Mouse (Mus musculus) liver, postnatal 0 days (tissue): ENCODE measurements around the gene Tbc1d10c. TPM values are rescaled to one million over a fixed set of nuclear protein-coding genes. Genes with fewer than 3 reads are reported as not detected.

ENCODE experiments used
- ATAC-seq: fragments of 200-750 bp; cut with Nextera tagmentation; 2 replicates; pipeline ENCODE4 v1.8.0; 2017; ENCODE audit warnings: mild to moderate bottlenecking, moderate library complexity
- DNase-seq: peaks from one replicate; pipeline ENCODE4 v3.0.0-alpha.2; 2016
- H3K27ac ChIP-seq: fragments of 300-500 bp; sonication (generic); 2 replicates; pipeline ENCODE4 v1.5.1; 2014; ENCODE audit warnings: antibody characterized with exemption, moderate library complexity, mild to moderate bottlenecking, low read depth
- H3K27me3 ChIP-seq: fragments of 300-500 bp; sonication (generic); 2 replicates; pipeline ENCODE4 v1.6.1; 2014; ENCODE audit warnings: low read length, control low read depth, mixed read lengths; ENCODE audit not compliant: insufficient read depth
- H3K36me3 ChIP-seq: fragments of 300-500 bp; sonication (generic); replicated peaks from 2 replicates; pipeline ENCODE4 v1.6.1; 2014; ENCODE audit warnings: mild to moderate bottlenecking, control low read depth, low read length, moderate library complexity, mixed read lengths; ENCODE audit not compliant: insufficient read depth
- H3K4me1 ChIP-seq: fragments of 300-500 bp; sonication (generic); 2 replicates; pipeline ENCODE4 v1.6.1; 2014; ENCODE audit warnings: antibody characterized with exemption, mild to moderate bottlenecking, control low read depth; ENCODE audit not compliant: insufficient read depth
- H3K4me2 ChIP-seq: fragments of 300-500 bp; sonication (generic); 2 replicates; pipeline ENCODE4 v1.6.1; 2014; ENCODE audit warnings: low read depth, mild to moderate bottlenecking, low read length, moderate library complexity, mixed read lengths
- H3K4me3 ChIP-seq: fragments of 300-500 bp; sonication (generic); 2 replicates; pipeline ENCODE4 v1.5.1; 2014; ENCODE audit warnings: low read depth, low read length
- H3K9ac ChIP-seq: fragments of 300-500 bp; sonication (generic); replicated peaks from 2 replicates; pipeline ENCODE4 v1.6.1; 2014; ENCODE audit warnings: mild to moderate bottlenecking, moderate library complexity
- H3K9me3 ChIP-seq: fragments of 300-500 bp; sonication (generic); 2 replicates; pipeline ENCODE4 v1.6.1; 2016; ENCODE audit warnings: mild to moderate bottlenecking, control low read depth, low read length, mixed read lengths
- CTCF ChIP-seq: sonication (generic); IDR thresholded peaks from 2 replicates; pipeline ENCODE4 v1.5.1; 2016; ENCODE audit warnings: antibody characterized with exemption, low read depth
- EP300 ChIP-seq: IDR thresholded peaks from 2 replicates; pipeline ENCODE4 v1.6.1; 2016; ENCODE audit warnings: antibody characterized with exemption, low read depth, mild to moderate bottlenecking
- WGBS: fragments of 180-500 bp; shearing (Covaris S2); extraction: QIAGEN DNeasy Blood & Tissue Kit; methylation state at CpG from one replicate; pipeline ENCODE4 v1.1.7; 2014; ENCODE audit not compliant: insufficient replicate concordance; 5-methylcytosine and 5-hydroxymethylcytosine counted together
- polyA plus RNA-seq: library from polyadenylated mRNA; unstranded; fragments of >200 nt; fragmentation: Nextera tagmentation; extraction: Ambion mirVana; gene quantifications from 2 replicates; pipeline ENCODE4 v1.2.1, GENCODE M21; 2015

Tbc1d10c gene
- 8.4 and 9.9 TPM in 2 replicates for polyA plus RNA-seq

DNA sequence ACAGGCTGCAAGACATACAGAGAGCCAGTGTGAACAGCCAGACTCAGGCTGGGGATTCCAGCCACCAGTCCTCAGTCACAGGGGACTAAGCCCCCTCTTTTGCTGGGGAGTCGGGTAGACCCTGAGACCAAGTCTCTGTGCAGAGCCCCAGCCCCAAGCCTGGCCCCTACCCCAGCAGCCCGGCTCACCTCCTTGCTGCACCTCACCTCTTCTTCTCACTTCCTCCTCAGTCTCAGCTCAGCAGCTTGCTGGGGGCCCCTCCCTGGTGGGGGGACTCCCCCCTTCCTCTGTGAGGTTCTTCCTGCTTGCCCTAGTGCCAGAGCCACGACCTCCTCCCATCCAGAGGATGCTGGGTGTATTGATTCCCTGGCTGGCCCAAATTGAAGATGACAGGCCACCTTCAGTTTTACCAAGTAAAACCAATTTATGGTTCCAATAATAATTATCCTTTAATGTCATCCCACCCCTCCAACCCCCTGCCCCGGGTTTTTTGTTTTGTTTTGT lies at the start of gene Tbc1d10c:
TSS of gene Tbc1d10c (minus strand) at position 454 of the 504 bp plus-strand sequence.
- H3K4me3 ChIP-seq, result peak within 1 kb of the TSS; percentile 88
- ATAC-seq (no peak), DNase-seq (peak; percentile 57)
- H3K9ac ChIP-seq, result peak within 1 kb of the TSS; percentile 93
- TF ChIP-seq CTCF (no peak), EP300 (no peak)
- 29% methylated on average over 4 of the region's 4 CpGs for WGBS
- no peaks in the 10 kb centered on the region for H3K27me3 ChIP-seq
- no peaks in the 10 kb centered on the region for H3K9me3 ChIP-seq
- peak within 1 kb of the TSS; percentile 89 for H3K27ac ChIP-seq
- peaks cover 37% of the 10 kb centered on the region for H3K4me1 ChIP-seq
- peaks cover 27% of the 10 kb centered on the region for H3K36me3 ChIP-seq
- H3K4me2 ChIP-seq, result peak within 1 kb of the TSS; percentile 85

DNA sequence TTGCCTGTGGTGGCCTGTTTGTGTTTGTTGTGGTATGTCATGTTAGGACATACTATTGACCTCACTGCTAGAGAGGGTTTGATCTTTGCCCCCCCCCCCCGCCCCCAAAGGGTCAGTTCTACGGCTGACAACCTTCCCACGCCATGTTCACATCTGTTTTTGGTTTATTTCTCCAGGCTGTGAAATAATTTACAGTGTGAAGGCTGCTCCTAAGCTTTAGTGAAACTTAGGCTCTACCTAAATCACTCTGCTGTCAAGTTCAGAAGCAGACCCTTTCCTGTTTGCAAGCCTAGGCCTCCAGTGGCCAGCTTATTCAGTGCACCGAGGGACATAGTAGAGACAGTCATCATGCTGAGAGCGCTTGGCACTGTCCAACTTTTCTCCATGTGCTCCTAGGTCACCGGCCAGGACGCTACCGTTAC lies 49.2 kb upstream of the Tbc1d10c start:
- no peak for TF ChIP-seq CTCF
- no peak for TF ChIP-seq EP300
- Histone ChIP-seq H3K4me2 (no peak overlapping the region), H3K27ac (peak overlapping the region; percentile 18; the same call in 1 of the 2 replicates), H3K9ac (no peak overlapping the region), H3K4me3 (no peak overlapping the region), H3K36me3 (no peaks in the 10 kb centered on the region), H3K9me3 (no peaks in the 10 kb centered on the region), H3K4me1 (no peaks in the 10 kb centered on the region), H3K27me3 (no peaks in the 10 kb centered on the region)
- WGBS, result 46% methylated on average over 8 of the region's 8 CpGs
- DNase-seq (no peak), ATAC-seq (peak; percentile 93)

DNA sequence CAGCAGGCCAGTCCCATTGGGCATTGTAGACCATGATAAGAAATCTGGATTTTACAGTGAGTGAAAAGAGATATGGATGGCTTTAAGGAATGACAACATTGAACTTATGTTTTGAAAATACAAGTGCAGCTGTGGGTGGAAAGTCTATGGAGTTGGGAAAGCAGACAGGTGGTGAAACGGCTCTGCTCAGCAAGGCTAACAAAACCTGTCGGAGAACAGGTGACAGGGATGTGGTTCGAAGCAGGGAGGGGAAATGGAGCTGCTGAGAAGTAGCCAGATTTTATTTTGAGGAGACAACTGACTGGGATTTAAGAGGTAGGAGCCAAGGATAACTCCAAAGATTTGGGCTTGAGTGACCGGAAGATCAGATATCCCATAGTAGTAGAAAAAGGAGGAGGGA lies 43.5 kb upstream of the Tbc1d10c start:
- ATAC-seq, result no peak
- peaks cover 24% of the 10 kb centered on the region for H3K4me1 ChIP-seq
- H3K36me3 ChIP-seq, result no peaks in the 10 kb centered on the region
- DNase-seq, result no peak
- H3K4me2 ChIP-seq, result no peak overlapping the region
- no peak overlapping the region for H3K27ac ChIP-seq
- H3K9ac ChIP-seq, result no peak overlapping the region
- no peaks in the 10 kb centered on the region for H3K27me3 ChIP-seq
- H3K4me3 ChIP-seq, result no peak overlapping the region
- 70% methylated on average over 4 of the region's 4 CpGs for WGBS
- TF ChIP-seq EP300, result no peak
- TF ChIP-seq CTCF, result no peak
- no peaks in the 10 kb centered on the region for H3K9me3 ChIP-seq

DNA sequence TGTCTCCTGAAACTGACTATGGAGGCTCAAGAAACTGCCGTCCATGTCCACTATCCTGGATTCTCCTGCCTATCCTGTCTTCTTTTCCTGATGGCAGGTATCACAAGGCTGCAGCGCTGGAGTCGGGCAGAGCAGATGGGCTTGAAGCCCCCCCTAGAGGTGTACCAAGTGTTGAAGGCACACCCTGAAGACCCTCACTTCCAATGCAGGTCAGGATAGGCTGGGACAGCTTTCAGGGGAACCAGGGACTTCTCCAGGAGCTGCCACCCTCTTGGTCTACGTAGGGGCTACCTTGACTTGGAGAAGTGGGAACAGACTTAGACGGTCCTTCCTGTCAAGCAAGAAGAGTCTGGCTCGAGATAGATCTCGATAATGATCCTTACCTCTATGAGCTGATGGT lies 41.6 kb upstream of the Tbc1d10c start:
- TF ChIP-seq CTCF (no peak), EP300 (no peak)
- Histone ChIP-seq H3K4me1 (peaks cover 32% of the 10 kb centered on the region), H3K4me3 (peak overlapping the region; percentile 56; the same call in 1 of the 2 replicates), H3K27ac (peak overlapping the region; percentile 97), H3K4me2 (peak overlapping the region; percentile 73), H3K9ac (peak overlapping the region; percentile 64; the same call in 1 of the 2 replicates), H3K27me3 (no peaks in the 10 kb centered on the region), H3K9me3 (no peaks in the 10 kb centered on the region), H3K36me3 (no peaks in the 10 kb centered on the region)
- DNase-seq (no peak), ATAC-seq (no peak)
- WGBS, result 77% methylated on average over 7 of the region's 7 CpGs

DNA sequence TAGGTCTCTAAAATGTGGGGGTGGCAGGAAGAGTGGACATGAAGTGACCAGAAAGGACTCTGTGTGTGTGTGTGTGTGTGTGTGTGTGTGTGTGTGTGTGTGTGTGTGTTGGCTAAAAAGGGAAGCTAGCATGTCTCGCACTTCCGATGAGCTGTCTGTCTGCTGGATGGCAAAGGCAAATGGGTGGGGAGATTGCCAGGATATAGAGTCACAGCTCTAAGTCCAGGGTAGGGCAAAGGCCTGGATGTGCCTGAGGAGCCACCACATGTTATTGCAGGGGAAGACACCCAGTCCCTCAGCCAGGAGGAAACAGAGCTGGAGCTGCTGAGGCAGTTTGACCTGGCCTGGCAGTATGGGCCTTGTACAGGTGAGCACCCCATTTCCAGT lies 41.1 kb upstream of the Tbc1d10c start:
- Histone ChIP-seq H3K9me3 (no peaks in the 10 kb centered on the region), H3K36me3 (no peaks in the 10 kb centered on the region), H3K4me1 (peaks cover 35% of the 10 kb centered on the region), H3K9ac (peak overlapping the region; percentile 64), H3K27ac (peak overlapping the region; percentile 97), H3K4me3 (peak overlapping the region; percentile 56), H3K4me2 (peak overlapping the region; percentile 73), H3K27me3 (no peaks in the 10 kb centered on the region)
- DNase-seq (no peak), ATAC-seq (peak; percentile 57)
- no peak for TF ChIP-seq EP300
- TF ChIP-seq CTCF, result no peak
- 7% methylated on average over 2 of the region's 2 CpGs for WGBS

DNA sequence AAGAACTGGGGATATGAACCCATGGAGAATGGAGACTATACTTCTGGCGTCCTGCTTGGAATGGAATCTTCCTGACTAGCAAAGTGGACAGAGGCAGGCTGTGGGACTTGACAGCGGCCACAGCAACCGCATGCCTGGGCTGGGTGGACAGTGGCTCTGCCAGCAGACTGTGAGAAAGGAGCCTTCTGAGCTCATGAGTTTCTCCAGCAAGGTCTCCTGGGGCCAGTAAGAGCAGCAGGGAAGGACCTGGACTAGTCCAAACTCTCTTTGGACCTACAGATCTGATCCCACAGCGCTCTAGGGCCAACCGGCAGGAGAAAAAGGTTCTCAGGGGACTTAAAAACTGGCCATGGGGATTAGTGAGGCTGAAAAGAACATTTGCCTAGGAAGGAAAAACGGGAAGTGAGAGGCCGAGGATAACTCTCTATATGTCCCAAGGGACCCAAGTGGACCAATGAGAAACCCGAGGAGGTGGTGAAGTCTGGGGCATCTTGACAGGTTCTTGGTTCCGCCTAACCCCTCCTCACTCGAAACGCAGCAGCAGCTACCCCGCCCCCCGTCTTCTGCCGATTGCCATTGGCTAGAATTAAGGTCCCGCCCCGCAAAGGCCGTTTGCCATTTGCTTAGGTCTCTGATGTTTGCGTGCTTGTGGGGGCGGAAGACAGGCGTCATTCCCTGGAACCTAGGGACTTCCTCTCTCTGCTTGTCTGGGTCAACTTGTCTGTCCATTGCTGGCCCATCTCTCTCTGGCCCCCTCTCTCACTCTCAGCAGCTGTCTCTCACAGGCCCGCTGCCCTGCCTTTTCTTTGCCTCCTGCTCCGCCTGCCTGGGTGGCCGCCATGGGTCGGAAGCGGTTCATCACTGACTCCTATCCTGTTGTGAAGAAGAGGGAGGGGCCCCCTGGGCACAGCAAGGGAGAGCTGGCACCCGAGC lies 40.4 kb upstream of the Tbc1d10c start, which contains the start of gene Pold4:
TSS of gene Pold4 (plus strand) at position 647 of the 933 bp plus-strand sequence.
- 11% methylated on average over 26 of the region's 26 CpGs for WGBS
- Histone ChIP-seq H3K4me3 (peak within 1 kb of the TSS; percentile 56), H3K27me3 (no peaks in the 10 kb centered on the region), H3K4me1 (peaks cover 35% of the 10 kb centered on the region), H3K36me3 (no peaks in the 10 kb centered on the region), H3K9me3 (no peaks in the 10 kb centered on the region), H3K27ac (peak within 1 kb of the TSS; percentile 97), H3K9ac (peak within 1 kb of the TSS; percentile 64), H3K4me2 (peak within 1 kb of the TSS; percentile 73)
- peak; percentile 91 for ATAC-seq
- TF ChIP-seq CTCF (0 out of 2 replicates have a peak, but pooled peaks have one; percentile 5), EP300 (peak; percentile 57; the same call in 1 of the 2 replicates)
- peak; percentile 96 for DNase-seq
